Mouse (Mus musculus): Measurements from ENCODE around the gene Mcoln2.

Gene Mcoln2

GRCm38 (mm10) chr3:146142523-146142922 lies 7.1 kb upstream of the Mcoln2 start:
- in situ Hi-C loops (cut with MboI; ENCODE audit: unreplicated experiment in 2 of 2), result no loop called here

- in situ Hi-C loops (cut with MboI; ENCODE audit: unreplicated experiment in 2 of 2), result no loop called here
These were observed 4.1 kb upstream of the Mcoln2 start for GRCm38 (mm10) chr3:146145501-146145900.

GRCm38 (mm10) chr3:146146131-146146530 lies 3.5 kb upstream of the Mcoln2 start:
- in situ Hi-C loops (cut with MboI; ENCODE audit: unreplicated experiment in 2 of 2), result no loop called here

GRCm38 (mm10) chr3:146150058-146150400 lies 396 bp downstream of the Mcoln2 start:
- in situ Hi-C loops (cut with MboI; ENCODE audit: unreplicated experiment in 2 of 2), result loop anchor here in 1 of 2 experiments (25.0 kb wide), 1 partner anchor 362 kb away; the partner anchor contains the start of gene Rpf1

GRCm38 (mm10) chr3:146150560-146150959 lies 927 bp downstream of the Mcoln2 start:
- in situ Hi-C loops (cut with MboI; ENCODE audit: unreplicated experiment in 2 of 2), result loop anchor here in 1 of 2 experiments (25.0 kb wide), 1 partner anchor 362 kb away; the partner anchor contains the start of gene Rpf1

GRCm38 (mm10) chr3:146151328-146151727 lies 1.7 kb downstream of the Mcoln2 start:
- in situ Hi-C loops (cut with MboI; ENCODE audit: unreplicated experiment in 2 of 2), result loop anchor here in 1 of 2 experiments (25.0 kb wide), 1 partner anchor 361 kb away; the partner anchor contains the start of gene Rpf1

- in situ Hi-C loops (cut with MboI; ENCODE audit: unreplicated experiment in 2 of 2), result loop anchor here in 1 of 2 experiments (25.0 kb wide), 1 partner anchor 361 kb away; the partner anchor contains the start of gene Rpf1
These were observed 2.1 kb downstream of the Mcoln2 start for GRCm38 (mm10) chr3:146151755-146152154.

- in situ Hi-C loops (cut with MboI; ENCODE audit: unreplicated experiment in 2 of 2), result loop anchor here in 1 of 2 experiments (25.0 kb wide), 1 partner anchor 360 kb away; the partner anchor contains the start of gene Rpf1
These were observed 2.7 kb downstream of the Mcoln2 start for GRCm38 (mm10) chr3:146152348-146152747.

- in situ Hi-C loops (cut with MboI; ENCODE audit: unreplicated experiment in 2 of 2), result loop anchor here in 1 of 2 experiments (25.0 kb wide), 1 partner anchor 359 kb away; the partner anchor contains the start of gene Rpf1
These were observed 3.3 kb downstream of the Mcoln2 start for GRCm38 (mm10) chr3:146152913-146153312.

- in situ Hi-C loops (cut with MboI; ENCODE audit: unreplicated experiment in 2 of 2), result loop anchor here in 1 of 2 experiments (25.0 kb wide), 1 partner anchor 358 kb away; the partner anchor contains the start of gene Rpf1
These were observed 4.4 kb downstream of the Mcoln2 start for GRCm38 (mm10) chr3:146153862-146154611.

GRCm38 (mm10) chr3:146155628-146156576 lies 6.3 kb downstream of the Mcoln2 start:
- in situ Hi-C loops (cut with MboI; ENCODE audit: unreplicated experiment in 2 of 2), result loop anchor here in 1 of 2 experiments (25.0 kb wide), 1 partner anchor 356 kb away; the partner anchor contains the start of gene Rpf1

GRCm38 (mm10) chr3:146156811-146157210 lies 7.2 kb downstream of the Mcoln2 start:
- in situ Hi-C loops (cut with MboI; ENCODE audit: unreplicated experiment in 2 of 2), result loop anchor here in 1 of 2 experiments (25.0 kb wide), 1 partner anchor 355 kb away; the partner anchor contains the start of gene Rpf1

GRCm38 (mm10) chr3:146158039-146158438 lies 8.4 kb downstream of the Mcoln2 start:
- in situ Hi-C loops (cut with MboI; ENCODE audit: unreplicated experiment in 2 of 2), result loop anchor here in 1 of 2 experiments (25.0 kb wide), 1 partner anchor 354 kb away; the partner anchor contains the start of gene Rpf1

- in situ Hi-C loops (cut with MboI; ENCODE audit: unreplicated experiment in 2 of 2), result loop anchor here in 1 of 2 experiments (25.0 kb wide), 1 partner anchor 353 kb away; the partner anchor contains the start of gene Rpf1
These were observed 9.7 kb downstream of the Mcoln2 start for GRCm38 (mm10) chr3:146159360-146159759.

GRCm38 (mm10) chr3:146162197-146162596 lies 12.6 kb downstream of the Mcoln2 start:
- in situ Hi-C loops (cut with MboI; ENCODE audit: unreplicated experiment in 2 of 2), result loop anchor here in 1 of 2 experiments (25.0 kb wide), 1 partner anchor 350 kb away; the partner anchor contains the start of gene Rpf1

GRCm38 (mm10) chr3:146169356-146169755 lies 19.7 kb downstream of the Mcoln2 start:
- in situ Hi-C loops (cut with MboI; ENCODE audit: unreplicated experiment in 2 of 2), result loop anchor here in 1 of 2 experiments (25.0 kb wide), 1 partner anchor 343 kb away; the partner anchor contains the start of gene Rpf1

- in situ Hi-C loops (cut with MboI; ENCODE audit: unreplicated experiment in 2 of 2), result loop anchor here (10.0 to 25.0 kb wide), 2 partner anchors 68 to 339 kb away; partner anchors contain the start of genes Wdr63 (in 2 of the 2) and Rpf1 (in 1 of the 2)
These were observed 23.4 kb downstream of the Mcoln2 start for GRCm38 (mm10) chr3:146173030-146173429.

- in situ Hi-C loops (cut with MboI; ENCODE audit: unreplicated experiment in 2 of 2), result loop anchor here (10.0 to 25.0 kb wide), 2 partner anchors 69 to 338 kb away; partner anchors contain the start of genes Wdr63 (in 2 of the 2) and Rpf1 (in 1 of the 2)
These were observed 24.6 kb downstream of the Mcoln2 start for GRCm38 (mm10) chr3:146174215-146174614.

- in situ Hi-C loops (cut with MboI; ENCODE audit: unreplicated experiment in 2 of 2), result loop anchor here (5.0 to 25.0 kb wide), 8 partner anchors 72 to 765 kb away; partner anchors contain the start of genes Wdr63 (in 2 of the 2), 2410004B18Rik (in 1 of the 2), Rpf1 (in 1 of the 2) and Znhit6 (in 1 of the 2)
These were observed 27.7 kb downstream of the Mcoln2 start for GRCm38 (mm10) chr3:146177295-146177694.
